Mouse (Mus musculus) neural tube, embryonic 15.5 days (tissue): Measurements from ENCODE around the gene Spi1. TPM values are rescaled to one million over a fixed set of nuclear protein-coding genes. Genes with fewer than 3 reads are reported as not detected.

Experiments used
- ATAC-seq: fragments of 200-750 bp; cut with Nextera tagmentation; 2 replicates; pipeline ENCODE4 v1.8.0; 2017; ENCODE audit warnings: mild to moderate bottlenecking, moderate TSS enrichment, moderate library complexity; ENCODE audit not compliant: low FRiP score
- H3K27ac ChIP-seq: fragments of 300-500 bp; sonication (generic); replicated peaks from 2 replicates; pipeline ENCODE4 v1.5.1; 2015; ENCODE audit warnings: mild to moderate bottlenecking, inconsistent platforms
- H3K27me3 ChIP-seq: fragments of 300-500 bp; sonication (generic); replicated peaks from 2 replicates; pipeline ENCODE4 v1.6.1; 2015; ENCODE audit warnings: inconsistent platforms
- H3K36me3 ChIP-seq: fragments of 300-500 bp; sonication (generic); 2 replicates; pipeline ENCODE4 v1.6.1; 2015; ENCODE audit warnings: inconsistent platforms
- H3K4me1 ChIP-seq: fragments of 300-500 bp; sonication (generic); 2 replicates; pipeline ENCODE4 v1.6.1; 2015; ENCODE audit warnings: inconsistent platforms
- H3K4me2 ChIP-seq: fragments of 300-500 bp; sonication (generic); 2 replicates; pipeline ENCODE4 v1.6.1; 2015; ENCODE audit warnings: inconsistent platforms, mild to moderate bottlenecking, moderate library complexity
- H3K4me3 ChIP-seq: fragments of 300-500 bp; sonication (generic); replicated peaks from 2 replicates; pipeline ENCODE4 v1.5.1; 2015; ENCODE audit warnings: mild to moderate bottlenecking, inconsistent platforms
- H3K9ac ChIP-seq: fragments of 300-500 bp; sonication (generic); replicated peaks from 2 replicates; pipeline ENCODE4 v1.6.1; 2015; ENCODE audit warnings: mild to moderate bottlenecking, inconsistent platforms
- H3K9me3 ChIP-seq: fragments of 300-500 bp; sonication (generic); replicated peaks from 2 replicates; pipeline ENCODE4 v1.6.1; 2016; ENCODE audit warnings: inconsistent platforms
- WGBS: fragments of 180-500 bp; shearing (Covaris S2); methylation state at CpG from one replicate; pipeline ENCODE4 v1.1.7; 2015; ENCODE audit warnings: mixed read lengths; 5-methylcytosine and 5-hydroxymethylcytosine counted together
- polyA plus RNA-seq: library from polyadenylated mRNA; unstranded; fragments of >200 nt; fragmentation: Nextera tagmentation; extraction: Ambion mirVana; gene quantifications from 2 replicates; pipeline ENCODE4 v1.2.1, GENCODE M21; 2015

Gene Spi1
- polyA plus RNA-seq, 1 experiment from 2014 or later = 3.6 TPM

GRCm38 (mm10) chr2:91084179-91084820 is 2.1 kb downstream of the Spi1 start:
- Histone ChIP-seq H3K9ac (no peak overlapping the region), H3K9me3 (no peaks in the 10 kb centered on the region), H3K27me3 (no peaks in the 10 kb centered on the region), H3K4me3 (no peak overlapping the region), H3K4me1 (no peaks in the 10 kb centered on the region), H3K4me2 (no peak overlapping the region), H3K36me3 (no peaks in the 10 kb centered on the region), H3K27ac (no peak overlapping the region)
- WGBS = 80% methylated on average over 15 of the region's 15 CpGs
- no peak for ATAC-seq

- H3K4me1 ChIP-seq = no peaks in the 10 kb centered on the region
- no peak for ATAC-seq
- no peak overlapping the region for H3K4me2 ChIP-seq
- no peaks in the 10 kb centered on the region for H3K36me3 ChIP-seq
- H3K9ac ChIP-seq = no peak overlapping the region
- H3K9me3 ChIP-seq = no peaks in the 10 kb centered on the region
- H3K27ac ChIP-seq = no peak overlapping the region
- 88% methylated on average over 14 of the region's 14 CpGs for WGBS
- no peaks in the 10 kb centered on the region for H3K27me3 ChIP-seq
- H3K4me3 ChIP-seq = no peak overlapping the region
Observed at GRCm38 (mm10) chr2:91085494-91086391, 3.6 kb downstream of the Spi1 start.

- H3K36me3 ChIP-seq = no peaks in the 10 kb centered on the region
- no peak overlapping the region for H3K9ac ChIP-seq
- 63% methylated on average over 9 of the region's 9 CpGs for WGBS
- H3K4me3 ChIP-seq = no peak overlapping the region
- no peaks in the 10 kb centered on the region for H3K27me3 ChIP-seq
- no peak for ATAC-seq
- no peaks in the 10 kb centered on the region for H3K4me1 ChIP-seq
- no peak overlapping the region for H3K4me2 ChIP-seq
- H3K27ac ChIP-seq = no peak overlapping the region
- no peaks in the 10 kb centered on the region for H3K9me3 ChIP-seq
Observed at GRCm38 (mm10) chr2:91086392-91087237, 4.4 kb downstream of the Spi1 start.

GRCm38 (mm10) chr2:91087453-91087852 is 5.3 kb downstream of the Spi1 start:
- Histone ChIP-seq H3K27ac (no peak overlapping the region), H3K4me1 (no peaks in the 10 kb centered on the region), H3K4me3 (no peak overlapping the region), H3K9me3 (no peaks in the 10 kb centered on the region), H3K27me3 (no peaks in the 10 kb centered on the region), H3K36me3 (no peaks in the 10 kb centered on the region), H3K9ac (no peak overlapping the region), H3K4me2 (no peak overlapping the region)
- whole genome bisulfite sequencing = 93% methylated on average over 9 of the region's 9 CpGs
- ATAC-seq = no peak

GRCm38 (mm10) chr2:91088987-91089386 is 6.8 kb downstream of the Spi1 start:
- H3K4me2 ChIP-seq = no peak overlapping the region
- H3K36me3 ChIP-seq = no peaks in the 10 kb centered on the region
- no peak overlapping the region for H3K9ac ChIP-seq
- no peak overlapping the region for H3K4me3 ChIP-seq
- no peaks in the 10 kb centered on the region for H3K4me1 ChIP-seq
- no peak for ATAC-seq
- 83% methylated on average over 9 of the region's 9 CpGs for WGBS
- H3K27me3 ChIP-seq = no peaks in the 10 kb centered on the region
- no peak overlapping the region for H3K27ac ChIP-seq
- no peaks in the 10 kb centered on the region for H3K9me3 ChIP-seq

- WGBS = 85% methylated on average over 6 of the region's 6 CpGs
- ATAC-seq = no peak
- Histone ChIP-seq H3K4me1 (no peaks in the 10 kb centered on the region), H3K4me2 (no peak overlapping the region), H3K4me3 (no peak overlapping the region), H3K36me3 (no peaks in the 10 kb centered on the region), H3K27ac (no peak overlapping the region), H3K9me3 (no peaks in the 10 kb centered on the region), H3K9ac (no peak overlapping the region), H3K27me3 (no peaks in the 10 kb centered on the region)
Observed at GRCm38 (mm10) chr2:91090208-91090607, 8.0 kb downstream of the Spi1 start.

- Histone ChIP-seq H3K27ac (no peak overlapping the region), H3K4me2 (no peak overlapping the region), H3K4me1 (no peaks in the 10 kb centered on the region), H3K27me3 (no peaks in the 10 kb centered on the region), H3K9ac (no peak overlapping the region), H3K4me3 (no peak overlapping the region), H3K36me3 (no peaks in the 10 kb centered on the region), H3K9me3 (no peaks in the 10 kb centered on the region)
- no peak for ATAC-seq
- 78% methylated on average over 6 of the region's 6 CpGs for WGBS
Observed at GRCm38 (mm10) chr2:91090827-91091226, 8.6 kb downstream of the Spi1 start.

- Histone ChIP-seq H3K4me3 (no peak overlapping the region), H3K9me3 (no peaks in the 10 kb centered on the region), H3K4me2 (no peak overlapping the region), H3K9ac (no peak overlapping the region), H3K4me1 (no peaks in the 10 kb centered on the region), H3K27ac (no peak overlapping the region), H3K27me3 (no peaks in the 10 kb centered on the region), H3K36me3 (no peaks in the 10 kb centered on the region)
- 76% methylated on average over 14 of the region's 14 CpGs for WGBS
- no peak for ATAC-seq
Observed at GRCm38 (mm10) chr2:91096524-91096923, 14.3 kb downstream of the Spi1 start.

- H3K27ac ChIP-seq = no peak overlapping the region
- WGBS = 78% methylated on average over 10 of the region's 10 CpGs
- H3K9me3 ChIP-seq = no peaks in the 10 kb centered on the region
- H3K27me3 ChIP-seq = no peaks in the 10 kb centered on the region
- no peak overlapping the region for H3K4me3 ChIP-seq
- H3K4me1 ChIP-seq = no peaks in the 10 kb centered on the region
- no peak for ATAC-seq
- no peaks in the 10 kb centered on the region for H3K36me3 ChIP-seq
- no peak overlapping the region for H3K4me2 ChIP-seq
- no peak overlapping the region for H3K9ac ChIP-seq
Observed at GRCm38 (mm10) chr2:91097015-91097414, 14.8 kb downstream of the Spi1 start.

GRCm38 (mm10) chr2:91098156-91098555 is 16.0 kb downstream of the Spi1 start:
- Histone ChIP-seq H3K9me3 (no peaks in the 10 kb centered on the region), H3K27ac (no peak overlapping the region), H3K36me3 (no peaks in the 10 kb centered on the region), H3K9ac (no peak overlapping the region), H3K27me3 (no peaks in the 10 kb centered on the region), H3K4me2 (no peak overlapping the region), H3K4me1 (no peaks in the 10 kb centered on the region), H3K4me3 (no peak overlapping the region)
- 80% methylated on average over 2 of the region's 2 CpGs for whole genome bisulfite sequencing
- no peak for ATAC-seq

- Histone ChIP-seq H3K36me3 (no peaks in the 10 kb centered on the region), H3K27ac (no peak overlapping the region), H3K9ac (0 out of 2 replicates have a peak overlapping the region, but pooled peaks have one; percentile 8), H3K4me2 (no peak overlapping the region), H3K4me1 (no peaks in the 10 kb centered on the region), H3K27me3 (no peaks in the 10 kb centered on the region), H3K9me3 (no peaks in the 10 kb centered on the region), H3K4me3 (no peak overlapping the region)
- whole genome bisulfite sequencing = 16% methylated on average over 7 of the region's 7 CpGs
- peak; percentile 87; the same call in 1 of the 2 replicates for ATAC-seq
Observed at GRCm38 (mm10) chr2:91101124-91101740, 19.0 kb downstream of the Spi1 start.
